Mouse (Mus musculus) neural tube, embryonic 11.5 days (tissue): Measurements from ENCODE around the gene Ddx21. TPM values are rescaled to one million over a fixed set of nuclear protein-coding genes. Genes with fewer than 3 reads are reported as not detected.

Experiments used
- ATAC-seq: fragments of 200-750 bp; cut with Nextera tagmentation; 2 replicates; pipeline ENCODE4 v1.8.0; 2017; ENCODE audit warnings: moderate number of reproducible peaks, mild to moderate bottlenecking, moderate TSS enrichment, moderate library complexity; ENCODE audit not compliant: insufficient read depth, low FRiP score, low TSS enrichment
- DNase-seq: peaks from one replicate; pipeline ENCODE4 v3.0.0-alpha.2; 2015; ENCODE audit warnings: low spot score
- H3K27ac ChIP-seq: fragments of 300-500 bp; sonication (generic); 2 replicates; pipeline ENCODE4 v1.5.1; 2014; ENCODE audit warnings: low read depth, mild to moderate bottlenecking, low read length
- H3K27me3 ChIP-seq: fragments of 300-500 bp; sonication (generic); 2 replicates; pipeline ENCODE4 v1.6.1; 2014; ENCODE audit warnings: mild to moderate bottlenecking, low read length, mixed read lengths; ENCODE audit not compliant: control insufficient read depth, insufficient read depth
- H3K36me3 ChIP-seq: fragments of 300-500 bp; sonication (generic); 2 replicates; pipeline ENCODE4 v1.6.1; 2014; ENCODE audit warnings: mild to moderate bottlenecking, low read length, moderate library complexity, mixed read lengths; ENCODE audit not compliant: control insufficient read depth, insufficient read depth
- H3K4me1 ChIP-seq: fragments of 300-500 bp; sonication (generic); 2 replicates; pipeline ENCODE4 v1.6.1; 2014; ENCODE audit warnings: low read length, mixed read lengths; ENCODE audit not compliant: control insufficient read depth, insufficient read depth
- H3K4me2 ChIP-seq: fragments of 300-500 bp; sonication (generic); 2 replicates; pipeline ENCODE4 v1.6.1; 2014; ENCODE audit warnings: low read depth, mild to moderate bottlenecking, moderate library complexity
- H3K4me3 ChIP-seq: fragments of 300-500 bp; sonication (generic); 2 replicates; pipeline ENCODE4 v1.5.1; 2014; ENCODE audit warnings: low read depth, low read length
- H3K9ac ChIP-seq: fragments of 300-500 bp; sonication (generic); 2 replicates; pipeline ENCODE4 v1.6.1; 2014; ENCODE audit warnings: mild to moderate bottlenecking, low read length
- H3K9me3 ChIP-seq: fragments of 300-500 bp; sonication (generic); 2 replicates; pipeline ENCODE4 v1.6.1; 2016; ENCODE audit warnings: low read length; ENCODE audit not compliant: control insufficient read depth
- WGBS: fragments of 180-500 bp; shearing (Covaris S2); extraction: QIAGEN DNeasy Blood & Tissue Kit; methylation state at CpG from one replicate; pipeline ENCODE4 v1.1.7; 2014; 5-methylcytosine and 5-hydroxymethylcytosine counted together
- polyA plus RNA-seq: library from polyadenylated mRNA; unstranded; fragments of >200 nt; fragmentation: Nextera tagmentation; extraction: Ambion mirVana; gene quantifications from 2 replicates; pipeline ENCODE4 v1.2.1, GENCODE M21; 2014

Ddx21 gene
- 35.8 and 36.9 TPM in 2 replicates for polyA plus RNA-seq

GRCm38 (mm10) chr10:62602177-62603040, at the start of gene Ddx21:
Ddx21 (minus strand) TSS chr10:62602281.
- 6% methylated on average over 53 of the region's 53 CpGs for WGBS
- peak within 1 kb of the TSS; percentile 88 for H3K4me2 ChIP-seq
- no peak within 1 kb of the TSS for H3K27ac ChIP-seq
- no peaks in the 10 kb centered on the region for H3K9me3 ChIP-seq
- 0 out of 2 replicates have a peak, but pooled peaks cover 6% of the 10 kb centered on the region for H3K36me3 ChIP-seq
- H3K9ac ChIP-seq = peak within 1 kb of the TSS; percentile 71
- H3K4me1 ChIP-seq = 0 out of 2 replicates have a peak, but pooled peaks cover 5% of the 10 kb centered on the region
- peak within 1 kb of the TSS; percentile 70 for H3K4me3 ChIP-seq
- ATAC-seq = peak; percentile 95
- no peaks in the 10 kb centered on the region for H3K27me3 ChIP-seq
- DNase-seq = peak; percentile 93

GRCm38 (mm10) chr10:62650881-62651810, 49.1 kb upstream of the Ddx21 start, which contains the start of gene Ddx50:
Ddx50 (minus strand) TSS chr10:62651218.
- under 1% methylated on average over 89 of the region's 89 CpGs for WGBS
- Histone ChIP-seq H3K4me2 (peak within 1 kb of the TSS; percentile 86), H3K27ac (peak within 1 kb of the TSS; percentile 77), H3K9ac (peak within 1 kb of the TSS; percentile 80), H3K36me3 (no peaks in the 10 kb centered on the region), H3K4me3 (peak within 1 kb of the TSS; percentile 94), H3K4me1 (0 out of 2 replicates have a peak, but pooled peaks cover 5% of the 10 kb centered on the region), H3K27me3 (no peaks in the 10 kb centered on the region), H3K9me3 (no peaks in the 10 kb centered on the region)
- ATAC-seq (peak; percentile 100), DNase-seq (peak; percentile 100)

GRCm38 (mm10) chr10:62650358-62650782, 48.3 kb upstream of the Ddx21 start:
- ATAC-seq = no peak
- Histone ChIP-seq H3K4me1 (0 out of 2 replicates have a peak, but pooled peaks cover 5% of the 10 kb centered on the region), H3K9me3 (no peaks in the 10 kb centered on the region), H3K4me2 (peak overlapping the region; percentile 86), H3K27me3 (no peaks in the 10 kb centered on the region), H3K4me3 (peak overlapping the region; percentile 94), H3K27ac (peak overlapping the region; percentile 71), H3K36me3 (no peaks in the 10 kb centered on the region), H3K9ac (peak overlapping the region; percentile 80)
- DNase-seq = no peak
- WGBS = under 1% methylated on average over 17 of the region's 17 CpGs

- H3K9ac ChIP-seq = no peak overlapping the region
- no peak overlapping the region for H3K4me2 ChIP-seq
- H3K27ac ChIP-seq = no peak overlapping the region
- H3K4me3 ChIP-seq = no peak overlapping the region
- H3K27me3 ChIP-seq = no peaks in the 10 kb centered on the region
- no peaks in the 10 kb centered on the region for H3K9me3 ChIP-seq
- 0 out of 2 replicates have a peak, but pooled peaks cover 5% of the 10 kb centered on the region for H3K4me1 ChIP-seq
- H3K36me3 ChIP-seq = no peaks in the 10 kb centered on the region
- DNase-seq (no peak), ATAC-seq (no peak)
- WGBS = 86% methylated on average over 3 of the region's 3 CpGs
Measured at GRCm38 (mm10) chr10:62604161-62604560, 2.1 kb upstream of the Ddx21 start.

- ATAC-seq (no peak), DNase-seq (no peak)
- H3K9me3 ChIP-seq = no peaks in the 10 kb centered on the region
- WGBS = 91% methylated on average over 12 of the region's 12 CpGs
- no peak overlapping the region for H3K4me3 ChIP-seq
- 0 out of 2 replicates have a peak, but pooled peaks cover 1% of the 10 kb centered on the region for H3K36me3 ChIP-seq
- H3K27ac ChIP-seq = no peak overlapping the region
- no peaks in the 10 kb centered on the region for H3K27me3 ChIP-seq
- no peak overlapping the region for H3K4me2 ChIP-seq
- H3K9ac ChIP-seq = no peak overlapping the region
- 0 out of 2 replicates have a peak, but pooled peaks cover 5% of the 10 kb centered on the region for H3K4me1 ChIP-seq
Measured at GRCm38 (mm10) chr10:62603233-62604030, 1.4 kb upstream of the Ddx21 start.

- Histone ChIP-seq H3K27me3 (no peaks in the 10 kb centered on the region), H3K4me2 (peak overlapping the region; percentile 88), H3K36me3 (0 out of 2 replicates have a peak, but pooled peaks cover 6% of the 10 kb centered on the region), H3K4me1 (0 out of 2 replicates have a peak, but pooled peaks cover 5% of the 10 kb centered on the region), H3K27ac (no peak overlapping the region), H3K4me3 (peak overlapping the region; percentile 70), H3K9me3 (no peaks in the 10 kb centered on the region), H3K9ac (peak overlapping the region; percentile 71)
- DNase-seq = no peak
- ATAC-seq = peak; percentile 85
- under 1% methylated on average over 23 of the region's 23 CpGs for WGBS
Measured at GRCm38 (mm10) chr10:62601833-62602176, 276 bp downstream of the Ddx21 start.

GRCm38 (mm10) chr10:62601053-62601791, 859 bp downstream of the Ddx21 start:
- Histone ChIP-seq H3K4me3 (peak overlapping the region; percentile 70), H3K36me3 (0 out of 2 replicates have a peak, but pooled peaks cover 6% of the 10 kb centered on the region), H3K4me2 (peak overlapping the region; percentile 88), H3K27me3 (no peaks in the 10 kb centered on the region), H3K4me1 (0 out of 2 replicates have a peak, but pooled peaks cover 5% of the 10 kb centered on the region), H3K27ac (no peak overlapping the region), H3K9ac (peak overlapping the region; percentile 71), H3K9me3 (no peaks in the 10 kb centered on the region)
- no peak for ATAC-seq
- no peak for DNase-seq
- WGBS = 13% methylated on average over 20 of the region's 20 CpGs
